Mouse (Mus musculus) layer of hippocampus, postnatal 36 days (tissue): Measurements from ENCODE around the gene Tdrd7. TPM values are rescaled to one million over a fixed set of nuclear protein-coding genes. Genes with fewer than 3 reads are reported as not detected.

ENCODE experiments used
- total RNA-seq, 2 experiments: library from RNA; stranded (reverse); gene quantifications; 2 replicates each; pipeline ENCODE4 v1.2.3; 2021

Gene Tdrd7
- total RNA-seq, 2 experiments from 2014 or later, result 25.7 to 26.0 TPM

Other genes starting within 250 kb of the Tdrd7 start
- gene Aldh1b1, start 166.3 kb upstream of the Tdrd7 start, total RNA-seq, result 1 to 10 TPM; 8.1 to 8.7 TPM
- 1 to 10 TPM; 6.6 TPM for gene Igfbpl1, start 138.4 kb upstream of the Tdrd7 start, total RNA-seq
- not detected for gene Stra6l, start 116.7 kb upstream of the Tdrd7 start, total RNA-seq
- under 1 TPM; 0.10 to 0.25 TPM for gene Ccdc180, start 75.0 kb upstream of the Tdrd7 start, total RNA-seq
- gene Tmod1, start 73.6 kb downstream of the Tdrd7 start, total RNA-seq, result 10 to 100 TPM; 20.4 to 21.4 TPM
- gene Ncbp1, start 173.3 kb downstream of the Tdrd7 start, total RNA-seq, result 10 to 100 TPM; 56.7 to 61.8 TPM
- gene Tstd2, start 173.4 kb downstream of the Tdrd7 start, total RNA-seq, result 10 to 100 TPM; 17.8 to 19.4 TPM
- 10 to 100 TPM; 14.0 to 15.1 TPM for gene Xpa, start 231.0 kb downstream of the Tdrd7 start, total RNA-seq